ENCODE assay signal across 9 mouse cellular contexts in genomic region chr14:86781553-86782273, GRCm38 (mm10).
A peak's percentile ranks its signal among the peaks of the same experiment; 100 is the strongest.
DNase-seq lines count a peak whose midpoint lies in the region; ATAC-seq and TF ChIP-seq lines count a peak whose summit lies in the region.
"Had no signal": no experiment of that assay in that cellular context is flagged by ENCODE, and none has a peak within 500 bp of the region (broad histone marks: within the 10 kb centered on the region; RNA-seq: fewer than 3 reads in every experiment).

No protein-coding gene starts in this region.

- in situ Hi-C loops in Patski (cut with MboI; ENCODE audit: low pct_unique_long_range_greater_than_20kb), result loop anchor here (5.0 kb wide), 1 partner anchor 99 kb away; no protein-coding TSS in a partner anchor

- H3K4me3 ChIP-seq in intestine, embryonic 16.5 days (ENCODE audit: low read length), result no peak overlapping the region
- H3K4me3 ChIP-seq: hindbrain, embryonic 15.5 days had no signal

- TF ChIP-seq CTCF in Patski (IDR thresholded peaks at IDR 0.05), result peak; percentile 59

- no peaks in the 10 kb centered on the region for H3K27me3 ChIP-seq in Patski
- no peaks in the 10 kb centered on the region for H3K27me3 ChIP-seq in intestine, embryonic 16.5 days (replicated peaks; ENCODE audit: control insufficient read depth, insufficient read depth, low read length)
- H3K27me3 ChIP-seq: hindbrain, embryonic 15.5 days had no signal

- CTCF ChIA-PET in Patski (lab: Charles Lee), result interaction anchor here (0.7 to 1.5 kb wide), 8 partner anchors 11 to 105 kb away, joined by 3 to 5 read pairs (median 4); no protein-coding TSS in a partner anchor

- 62% methylated on average over 6 of the region's 6 CpGs for WGBS in large intestine, adult 2 months
- WGBS in intestine, embryonic 16.5 days, result 68% methylated on average over 6 of the region's 6 CpGs

- H3K27ac ChIP-seq in intestine, embryonic 16.5 days (ENCODE audit: low read length), result no peak overlapping the region
- H3K27ac ChIP-seq: hindbrain, embryonic 15.5 days had no signal

- POLR2A ChIA-PET in Patski (lab: Charles Lee), result no interaction called here

- no peak overlapping the region for H3K9ac ChIP-seq in intestine, embryonic 16.5 days (ENCODE audit: low read depth, low read length)
- H3K9ac ChIP-seq: hindbrain, embryonic 15.5 days had no signal

- no peaks in the 10 kb centered on the region for H3K36me3 ChIP-seq in intestine, embryonic 16.5 days (ENCODE audit: control insufficient read depth, insufficient read depth, low read length)
- H3K36me3 ChIP-seq: hindbrain, embryonic 15.5 days had no signal

- H3K4me1 ChIP-seq in intestine, embryonic 16.5 days (ENCODE audit: control insufficient read depth, insufficient read depth, low read length), result no peaks in the 10 kb centered on the region
- H3K4me1 ChIP-seq: hindbrain, embryonic 15.5 days had no signal

- peak; percentile 65 for ATAC-seq in Patski
- peak; percentile 82 for ATAC-seq in megakaryocyte-erythroid progenitor cell, adult 5-6 weeks (replicated peaks; ENCODE audit: low FRiP score, low TSS enrichment, poor library complexity, severe bottlenecking)
- ATAC-seq in intestine, embryonic 16.5 days, result no peak

- no peaks in the 10 kb centered on the region for H3K9me3 ChIP-seq in intestine, embryonic 16.5 days (ENCODE audit: control insufficient read depth, low read length)
- H3K9me3 ChIP-seq: hindbrain, embryonic 15.5 days had no signal

- H3K4me2 ChIP-seq in intestine, embryonic 16.5 days (ENCODE audit: low read depth, low read length), result no peak overlapping the region
- H3K4me2 ChIP-seq: hindbrain, embryonic 15.5 days had no signal

- DNase-seq in ovary, postnatal 14 days (ENCODE audit: low spot score), result peak; percentile 22
- DNase-seq in ovary, postnatal 10 days (ENCODE audit: low spot score), result no peak
- no peak for DNase-seq in Patski (ENCODE audit: low read depth, low spot score)
- peak; percentile 16 to 20 for DNase-seq in cerebellum, adult 18-20 months
- peak; percentile 64 for DNase-seq in forelimb bud, embryonic 11.5 days (ENCODE audit: low read depth, low spot score)
- DNase-seq in large intestine, adult 2 months (ENCODE audit: low read depth, low spot score), result peak; percentile 8

Comparison
In these comparisons a context has a peak if more than half of its experiments do, and no peak if none do; other contexts are left out.
1. DNase-seq: peak in ovary, postnatal 14 days (single experiment), cerebellum, adult 18-20 months (2 of 2), forelimb bud, embryonic 11.5 days (single experiment) and large intestine, adult 2 months (single experiment); none in ovary, postnatal 10 days (single experiment) and Patski (single experiment).